Mouse (Mus musculus): ENCODE measurements around the gene Cacna1e.

Gene Cacna1e

GRCm38 (mm10) chr1:154416384-154417155 lies 467.7 kb downstream of the Cacna1e start:
- TF ChIP-seq GATA4 (IDR thresholded peaks at IDR 0.05; ENCODE audit: insufficient replicate concordance, low read length): no peak

DNA sequence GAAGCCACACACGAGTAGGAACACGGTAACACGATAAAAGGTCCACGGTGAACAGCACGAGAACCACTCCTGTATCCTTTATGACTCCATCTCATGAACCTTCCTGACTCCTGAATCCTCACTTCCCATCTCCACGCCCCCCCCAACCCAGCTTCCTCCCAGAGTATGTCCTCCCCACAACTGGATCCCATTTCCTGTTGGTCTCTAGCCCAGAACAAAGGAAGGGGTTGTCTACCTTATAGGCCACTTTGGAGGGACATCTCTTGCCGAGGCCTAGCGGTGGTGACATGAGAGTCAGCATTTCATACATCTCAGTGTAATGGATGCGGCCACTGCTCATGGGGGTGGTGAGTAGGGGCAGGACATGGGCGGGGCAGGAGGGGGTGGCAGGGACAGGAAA lies 468.5 kb downstream of the Cacna1e start:
- no peak for TF ChIP-seq GATA4 (IDR thresholded peaks at IDR 0.05; ENCODE audit: insufficient replicate concordance, low read length)

GRCm38 (mm10) chr1:154413138-154413537 lies 471.2 kb downstream of the Cacna1e start:
- no peak for TF ChIP-seq GATA4 (IDR thresholded peaks at IDR 0.05; ENCODE audit: insufficient replicate concordance, low read length)

GRCm38 (mm10) chr1:154409051-154409450 lies 475.2 kb downstream of the Cacna1e start:
- TF ChIP-seq GATA4 (IDR thresholded peaks at IDR 0.05; ENCODE audit: insufficient replicate concordance, low read length): no peak

GRCm38 (mm10) chr1:154391979-154392378 lies 492.3 kb downstream of the Cacna1e start:
- TF ChIP-seq GATA4 (IDR thresholded peaks at IDR 0.05; ENCODE audit: insufficient replicate concordance, low read length): no peak

Data from liver, adult (tissue).